Mouse (Mus musculus) stomach, postnatal 0 days (tissue): ENCODE measurements around the gene Itm2b. TPM values are rescaled to one million over a fixed set of nuclear protein-coding genes. Genes with fewer than 3 reads are reported as not detected.

ENCODE experiments used
- ATAC-seq: fragments of 200-750 bp; cut with Nextera tagmentation; 2 replicates; pipeline ENCODE4 v1.8.0; 2017; ENCODE audit not compliant: low FRiP score, low TSS enrichment
- DNase-seq: peaks from one replicate; pipeline ENCODE4 v3.0.0-alpha.2; 2016; ENCODE audit warnings: low spot score
- H3K27ac ChIP-seq: fragments of 300-500 bp; sonication (generic); replicated peaks from 2 replicates; pipeline ENCODE4 v1.5.1; 2014; ENCODE audit warnings: mild to moderate bottlenecking, control low read depth
- H3K27me3 ChIP-seq: fragments of 300-500 bp; sonication (generic); 2 replicates; pipeline ENCODE4 v1.6.1; 2014; ENCODE audit warnings: low read length; ENCODE audit not compliant: control insufficient read depth, insufficient read depth
- H3K36me3 ChIP-seq: fragments of 300-500 bp; sonication (generic); 2 replicates; pipeline ENCODE4 v1.6.1; 2014; ENCODE audit warnings: low read length, mixed read lengths; ENCODE audit not compliant: control insufficient read depth, insufficient read depth
- H3K4me1 ChIP-seq: fragments of 300-500 bp; sonication (generic); replicated peaks from 2 replicates; pipeline ENCODE4 v1.6.1; 2014; ENCODE audit warnings: antibody characterized with exemption; ENCODE audit not compliant: control insufficient read depth, insufficient read depth
- H3K4me2 ChIP-seq: fragments of 300-500 bp; sonication (generic); replicated peaks from 2 replicates; pipeline ENCODE4 v1.6.1; 2014; ENCODE audit warnings: low read depth, mild to moderate bottlenecking, control low read depth, moderate library complexity
- H3K4me3 ChIP-seq: fragments of 300-500 bp; sonication (generic); 2 replicates; pipeline ENCODE4 v1.5.1; 2014; ENCODE audit warnings: low read depth, low read length, control low read depth
- H3K9ac ChIP-seq: fragments of 300-500 bp; sonication (generic); 2 replicates; pipeline ENCODE4 v1.6.1; 2014; ENCODE audit warnings: mild to moderate bottlenecking, low read length, control low read depth, mixed read lengths
- H3K9me3 ChIP-seq: fragments of 300-500 bp; sonication (generic); 2 replicates; pipeline ENCODE4 v1.6.1; 2016; ENCODE audit warnings: low read length; ENCODE audit not compliant: control insufficient read depth
- CTCF ChIP-seq: IDR thresholded peaks from 2 replicates; pipeline ENCODE4 v1.5.1; 2016; ENCODE audit warnings: antibody characterized with exemption, low read depth, mild to moderate bottlenecking, moderate library complexity
- EP300 ChIP-seq: optimal IDR thresholded peaks from 2 replicates; pipeline ENCODE3; 2016; ENCODE audit warnings: antibody characterized with exemption
- WGBS: fragments of 180-500 bp; shearing (Covaris S2); extraction: QIAGEN DNeasy Blood & Tissue Kit; methylation state at CpG from one replicate; pipeline ENCODE4 v1.1.7; 2014; 5-methylcytosine and 5-hydroxymethylcytosine counted together
- polyA plus RNA-seq: library from polyadenylated mRNA; unstranded; fragments of >200 nt; fragmentation: Nextera tagmentation; extraction: Ambion mirVana; gene quantifications from 2 replicates; pipeline ENCODE4 v1.2.1, GENCODE M21; 2015

Itm2b gene
- polyA plus RNA-seq, 1 experiment from 2014 or later: 1,381 TPM

DNA sequence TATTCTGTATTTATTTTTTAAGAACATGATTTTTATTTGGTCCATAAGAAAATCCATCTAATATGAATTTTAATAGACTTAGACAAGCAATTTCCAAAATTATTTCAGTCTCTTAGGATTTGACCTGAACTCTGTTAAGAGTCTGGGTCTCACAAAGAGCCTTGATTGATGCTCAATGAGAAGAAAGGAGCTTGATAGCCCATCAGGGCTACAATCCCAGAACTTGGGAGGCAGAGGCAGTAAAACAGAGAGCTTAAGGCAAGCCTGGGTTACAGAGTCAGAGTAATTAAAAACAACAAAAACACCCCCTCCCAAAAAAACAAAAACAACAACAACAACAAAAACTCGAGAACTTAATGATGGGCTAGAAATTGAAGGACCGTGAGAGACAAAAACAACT, 61.1 kb downstream of the Itm2b start:
- TF ChIP-seq EP300: no peak
- no peak overlapping the region for H3K27ac ChIP-seq
- no peaks in the 10 kb centered on the region for H3K9me3 ChIP-seq
- ATAC-seq (no peak), DNase-seq (no peak)
- no peaks in the 10 kb centered on the region for H3K4me1 ChIP-seq
- no peak overlapping the region for H3K4me2 ChIP-seq
- 79% methylated on average over 2 of the region's 2 CpGs for WGBS
- no peaks in the 10 kb centered on the region for H3K36me3 ChIP-seq
- H3K27me3 ChIP-seq: no peaks in the 10 kb centered on the region
- H3K4me3 ChIP-seq: no peak overlapping the region
- no peak overlapping the region for H3K9ac ChIP-seq

DNA sequence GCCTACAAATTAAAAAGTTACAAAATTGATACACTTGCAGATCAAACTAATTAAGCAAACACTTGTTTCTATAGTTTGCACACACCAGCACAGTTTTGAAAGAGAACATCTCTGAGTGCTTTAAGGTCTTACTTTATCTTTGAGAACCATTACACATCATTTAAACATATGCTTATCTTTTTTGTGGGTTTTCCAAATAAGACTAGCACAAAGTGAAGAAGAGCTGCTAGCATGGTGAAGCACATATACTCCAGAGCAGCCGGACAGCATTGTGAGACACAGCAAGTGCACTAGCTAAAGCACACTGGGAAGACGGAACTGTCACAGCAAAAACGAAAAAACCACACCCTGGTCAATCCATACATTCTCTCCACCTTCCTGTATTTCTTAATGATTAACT, 62.9 kb downstream of the Itm2b start:
- H3K36me3 ChIP-seq: no peaks in the 10 kb centered on the region
- H3K27me3 ChIP-seq: no peaks in the 10 kb centered on the region
- no peak overlapping the region for H3K27ac ChIP-seq
- ATAC-seq: no peak
- H3K9ac ChIP-seq: no peak overlapping the region
- 67% methylated on average over 3 of the region's 3 CpGs for WGBS
- no peaks in the 10 kb centered on the region for H3K4me1 ChIP-seq
- H3K4me3 ChIP-seq: no peak overlapping the region
- DNase-seq: no peak
- no peak for TF ChIP-seq EP300
- no peak for TF ChIP-seq CTCF
- H3K4me2 ChIP-seq: no peak overlapping the region
- H3K9me3 ChIP-seq: no peaks in the 10 kb centered on the region

DNA sequence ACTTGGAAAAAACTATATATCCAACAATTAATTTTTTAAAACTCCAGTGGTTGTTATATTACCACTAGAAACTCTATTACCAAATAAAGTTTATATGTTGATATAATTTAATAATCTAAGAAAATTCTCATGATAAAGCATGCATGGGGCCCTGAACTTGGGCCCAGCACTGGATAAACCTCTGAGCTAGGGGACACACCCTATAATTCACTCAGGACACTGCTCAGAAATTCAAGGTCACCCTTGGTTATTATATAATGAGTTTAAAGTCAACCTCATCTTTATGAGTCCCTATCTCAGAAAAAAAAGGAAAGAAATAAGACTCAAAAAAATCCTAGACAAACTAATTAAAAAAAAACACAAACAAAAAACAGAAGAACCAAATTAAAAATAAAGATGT, 68.2 kb downstream of the Itm2b start:
- H3K27ac ChIP-seq: no peak overlapping the region
- no peak overlapping the region for H3K4me3 ChIP-seq
- no peak for DNase-seq
- H3K36me3 ChIP-seq: no peaks in the 10 kb centered on the region
- TF ChIP-seq CTCF (no peak), EP300 (no peak)
- no peaks in the 10 kb centered on the region for H3K4me1 ChIP-seq
- ATAC-seq: no peak
- no peaks in the 10 kb centered on the region for H3K27me3 ChIP-seq
- no peak overlapping the region for H3K4me2 ChIP-seq
- H3K9me3 ChIP-seq: no peaks in the 10 kb centered on the region
- no peak overlapping the region for H3K9ac ChIP-seq

DNA sequence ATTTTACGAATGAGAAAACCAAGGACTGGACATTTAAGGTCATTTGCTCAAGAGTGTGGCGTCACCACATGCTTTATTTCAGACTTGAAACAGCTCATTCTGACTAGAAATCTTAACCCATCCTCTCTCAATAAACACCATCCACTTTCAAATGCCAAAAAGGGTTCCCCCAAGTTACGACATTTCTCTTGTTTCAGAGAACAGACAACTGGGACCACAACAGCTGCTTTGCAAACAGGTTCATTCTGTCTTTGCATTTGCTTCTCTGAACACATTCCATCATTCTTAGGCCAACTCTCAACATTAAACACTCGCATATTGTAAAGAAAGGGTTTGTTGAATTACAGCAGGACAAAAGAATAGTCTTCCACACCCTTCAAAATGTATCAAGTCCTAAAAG, 71.2 kb downstream of the Itm2b start:
- 59% methylated on average over 4 of the region's 4 CpGs for WGBS
- H3K27ac ChIP-seq: no peak overlapping the region
- no peak overlapping the region for H3K4me2 ChIP-seq
- no peak overlapping the region for H3K4me3 ChIP-seq
- H3K4me1 ChIP-seq: no peaks in the 10 kb centered on the region
- H3K9ac ChIP-seq: no peak overlapping the region
- no peak for ATAC-seq
- no peaks in the 10 kb centered on the region for H3K9me3 ChIP-seq
- no peaks in the 10 kb centered on the region for H3K36me3 ChIP-seq
- TF ChIP-seq CTCF (no peak), EP300 (no peak)
- no peaks in the 10 kb centered on the region for H3K27me3 ChIP-seq
- DNase-seq: no peak

DNA sequence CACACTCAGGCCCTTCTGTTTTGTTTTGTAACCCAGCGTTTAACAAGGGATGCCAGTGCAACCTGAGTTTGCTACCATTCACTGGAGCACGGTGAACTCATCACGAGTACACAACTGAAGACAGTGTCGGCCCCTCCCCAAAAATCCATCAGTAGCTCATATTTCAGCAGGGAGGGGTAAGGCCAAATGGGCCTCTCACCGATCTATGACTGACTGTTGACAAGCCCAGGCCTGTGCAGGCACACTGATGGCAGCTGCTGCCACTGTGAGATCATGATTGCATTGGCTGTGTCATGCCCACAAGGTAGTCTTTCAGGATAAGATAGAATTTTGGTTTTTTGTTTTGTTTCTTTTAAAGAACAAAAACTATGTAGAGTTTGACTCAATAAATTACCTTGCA, 71.7 kb downstream of the Itm2b start:
- Histone ChIP-seq H3K4me1 (no peaks in the 10 kb centered on the region), H3K27ac (no peak overlapping the region), H3K9ac (no peak overlapping the region), H3K4me2 (no peak overlapping the region), H3K4me3 (no peak overlapping the region), H3K36me3 (no peaks in the 10 kb centered on the region), H3K27me3 (no peaks in the 10 kb centered on the region), H3K9me3 (no peaks in the 10 kb centered on the region)
- 40% methylated on average over 5 of the region's 5 CpGs for WGBS
- no peak for ATAC-seq
- no peak for DNase-seq
- TF ChIP-seq CTCF: no peak
- TF ChIP-seq EP300: no peak

DNA sequence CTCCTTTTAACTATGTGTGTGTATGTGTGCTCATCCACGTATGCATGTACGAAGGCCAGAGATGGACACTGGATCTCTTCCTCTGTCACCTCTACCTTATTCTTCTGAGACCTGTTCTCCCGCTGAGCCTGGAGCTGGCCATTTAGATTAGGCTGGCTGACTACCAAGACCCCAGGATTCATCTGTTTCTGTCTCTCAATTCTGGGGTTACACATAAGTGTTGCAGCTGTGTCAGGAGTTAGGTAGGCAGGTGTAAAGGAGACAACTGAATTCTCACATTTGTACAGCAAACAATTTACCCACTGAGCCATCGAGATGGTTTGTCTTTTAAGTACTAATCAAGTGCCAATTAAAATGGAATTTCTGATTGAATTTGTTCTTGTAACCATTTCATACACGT, 72.2 kb downstream of the Itm2b start:
- H3K36me3 ChIP-seq: no peaks in the 10 kb centered on the region
- no peak for TF ChIP-seq CTCF
- TF ChIP-seq EP300: no peak
- no peaks in the 10 kb centered on the region for H3K4me1 ChIP-seq
- no peaks in the 10 kb centered on the region for H3K9me3 ChIP-seq
- H3K4me3 ChIP-seq: no peak overlapping the region
- no peak for DNase-seq
- H3K27me3 ChIP-seq: no peaks in the 10 kb centered on the region
- H3K9ac ChIP-seq: no peak overlapping the region
- no peak overlapping the region for H3K4me2 ChIP-seq
- no peak overlapping the region for H3K27ac ChIP-seq
- 77% methylated on average over 5 of the region's 5 CpGs for WGBS
- no peak for ATAC-seq

Other genes with a start within 250 kb of the Itm2b start
- gene Lpar6, start 147.4 kb downstream of the Itm2b start, polyA plus RNA-seq: 12.2 and 12.4 TPM in 2 replicates
- gene Rb1, start 59.5 kb downstream of the Itm2b start, polyA plus RNA-seq: 13.8 and 15.4 TPM in 2 replicates
- gene Med4, start 124.7 kb upstream of the Itm2b start, polyA plus RNA-seq: 39.4 and 39.5 TPM in 2 replicates
- gene Sucla2, start 140.0 kb upstream of the Itm2b start, polyA plus RNA-seq: 98.9 and 101 TPM in 2 replicates
- gene Nudt15, start 163.0 kb upstream of the Itm2b start, polyA plus RNA-seq: 2.6 and 2.8 TPM in 2 replicates